Mouse (Mus musculus): ENCODE measurements around the gene Mdm2. TPM values are rescaled to one million over a fixed set of nuclear protein-coding genes. Genes with fewer than 3 reads are reported as not detected.
A peak's percentile ranks its signal among the peaks of the same experiment; 100 is the strongest.

Gene Mdm2
- polyA plus RNA-seq, 1 experiment, result 55.7 TPM

DNA sequence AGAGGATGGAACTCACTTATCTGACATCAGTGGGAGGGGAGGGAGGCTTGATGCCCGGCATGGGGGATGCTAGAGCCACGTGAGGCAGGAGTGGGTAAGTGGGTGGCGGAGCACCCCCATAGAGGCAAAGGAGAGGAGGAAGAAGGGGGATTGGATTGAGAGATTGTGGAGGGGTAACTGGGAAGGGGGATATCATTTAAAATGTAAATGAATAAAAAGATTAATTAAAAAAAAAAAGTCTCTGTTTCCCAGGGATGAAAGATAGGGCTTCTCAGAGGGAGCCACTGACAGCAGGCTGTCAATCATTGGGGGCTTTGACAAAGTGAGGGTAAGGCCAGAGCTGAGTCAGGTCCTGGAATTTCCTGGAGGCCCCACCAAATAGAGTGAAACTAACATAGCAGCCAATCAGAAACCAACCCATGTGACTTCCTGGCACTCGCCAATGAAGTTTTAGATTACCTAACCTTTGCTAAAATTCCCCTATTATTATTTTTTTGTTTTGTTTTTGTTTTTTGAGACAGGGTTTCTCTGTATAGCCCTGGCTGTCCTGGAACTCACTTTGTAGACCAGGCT lies 4.5 kb upstream of the Mdm2 start:
- 70% methylated on average over 4 of the region's 4 CpGs for WGBS
- H3K4me3 ChIP-seq (replicated peaks; ENCODE audit: control insufficient read depth, low read depth, low read length), result no peak overlapping the region
- TF ChIP-seq CTCF (IDR thresholded peaks at IDR 0.05; ENCODE audit: control insufficient read depth, insufficient read depth, low read length) (no peak), POLR2A (IDR thresholded peaks at IDR 0.05; ENCODE audit: borderline replicate concordance, control insufficient read depth, low read depth, low read length) (no peak)
- no peak overlapping the region for H3K27ac ChIP-seq (ENCODE audit: control insufficient read depth, insufficient read depth, low read depth, low read length, poor library complexity)
- peaks cover 2% of the 10 kb centered on the region; the same call in 1 of the 2 replicates for H3K4me1 ChIP-seq (ENCODE audit: control insufficient read depth, insufficient read depth, low read length)

DNA sequence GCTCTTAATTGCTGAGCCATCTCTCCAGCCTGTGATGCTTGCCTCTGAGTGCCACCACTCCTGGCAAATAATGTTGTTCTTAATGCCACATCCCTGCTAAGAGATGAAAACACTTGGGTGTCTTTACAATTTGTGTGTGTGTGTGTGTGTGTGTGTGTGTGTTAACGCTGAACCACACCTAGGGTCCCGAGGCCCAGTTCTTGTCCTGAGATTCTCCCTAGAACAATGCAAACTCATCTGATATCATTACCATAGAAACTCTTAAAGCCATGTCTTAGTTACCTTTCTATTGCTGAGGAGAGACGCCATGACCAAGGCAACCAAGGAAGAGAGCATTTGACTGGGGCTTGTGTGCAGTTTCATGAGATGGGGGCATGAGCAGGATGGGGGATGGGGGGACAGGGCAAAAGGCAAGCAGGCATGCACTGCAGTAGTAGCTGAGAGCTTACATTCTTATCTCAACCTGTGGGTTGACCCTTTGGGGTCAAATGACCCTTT lies 3.5 kb upstream of the Mdm2 start:
- TF ChIP-seq CTCF (IDR thresholded peaks at IDR 0.05; ENCODE audit: control insufficient read depth, insufficient read depth, low read length) (no peak), POLR2A (IDR thresholded peaks at IDR 0.05; ENCODE audit: borderline replicate concordance, control insufficient read depth, low read depth, low read length) (no peak)
- Histone ChIP-seq H3K27ac (ENCODE audit: control insufficient read depth, insufficient read depth, low read depth, low read length, poor library complexity) (no peak overlapping the region), H3K4me1 (ENCODE audit: control insufficient read depth, insufficient read depth, low read length) (peaks cover 2% of the 10 kb centered on the region; the same call in 1 of the 2 replicates), H3K4me3 (replicated peaks; ENCODE audit: control insufficient read depth, low read depth, low read length) (no peak overlapping the region)
- WGBS, result 80% methylated on average over 3 of the region's 3 CpGs

DNA sequence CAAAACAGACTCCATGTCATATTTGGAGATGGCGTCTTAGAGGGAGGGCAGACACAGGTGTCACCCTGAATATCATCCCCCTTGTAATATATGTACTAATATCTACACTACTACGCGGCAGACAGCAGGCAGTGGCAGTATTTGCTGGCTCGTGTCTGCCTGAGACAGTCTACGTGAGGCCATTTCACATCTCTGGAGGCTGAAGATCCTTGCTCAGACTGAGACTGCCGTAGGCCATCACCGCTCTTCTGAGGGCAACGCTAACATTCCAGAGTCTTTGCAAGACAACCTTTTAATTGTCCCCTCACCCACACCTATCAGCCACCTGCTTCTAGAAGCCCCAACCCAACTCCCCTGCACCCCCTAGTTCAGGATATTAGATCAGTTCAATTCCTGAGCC lies 2.9 kb upstream of the Mdm2 start:
- H3K27ac ChIP-seq (ENCODE audit: control insufficient read depth, insufficient read depth, low read depth, low read length, poor library complexity), result no peak overlapping the region
- H3K4me3 ChIP-seq (replicated peaks; ENCODE audit: control insufficient read depth, low read depth, low read length), result no peak overlapping the region
- no peak for TF ChIP-seq POLR2A (IDR thresholded peaks at IDR 0.05; ENCODE audit: borderline replicate concordance, control insufficient read depth, low read depth, low read length)
- TF ChIP-seq CTCF (IDR thresholded peaks at IDR 0.05; ENCODE audit: control insufficient read depth, insufficient read depth, low read length), result no peak
- 93% methylated on average over 8 of the region's 8 CpGs for WGBS
- H3K4me1 ChIP-seq (ENCODE audit: control insufficient read depth, insufficient read depth, low read length), result peaks cover 2% of the 10 kb centered on the region; the same call in 1 of the 2 replicates

DNA sequence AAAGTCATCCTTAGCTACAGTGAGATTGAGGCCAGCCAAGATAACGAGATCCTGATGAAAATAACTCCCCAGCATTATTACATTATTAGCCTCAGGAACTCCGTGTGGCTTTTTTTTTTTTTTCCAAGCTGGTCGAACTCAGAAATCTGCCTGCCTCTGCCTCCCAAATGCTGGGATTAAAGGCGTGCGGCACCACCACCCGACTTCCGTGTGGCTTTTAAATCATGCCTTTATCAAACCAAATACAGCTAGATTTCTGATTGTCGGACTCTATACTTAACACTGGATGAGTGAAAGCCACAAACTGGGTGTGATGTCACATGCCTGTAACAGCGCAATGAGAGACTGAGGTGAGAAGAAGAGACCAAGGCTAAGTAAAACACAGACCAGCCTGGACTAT lies 2.3 kb upstream of the Mdm2 start:
- Histone ChIP-seq H3K27ac (ENCODE audit: control insufficient read depth, insufficient read depth, low read depth, low read length, poor library complexity) (no peak overlapping the region), H3K4me3 (replicated peaks; ENCODE audit: control insufficient read depth, low read depth, low read length) (no peak overlapping the region), H3K4me1 (ENCODE audit: control insufficient read depth, insufficient read depth, low read length) (peaks cover 2% of the 10 kb centered on the region; the same call in 1 of the 2 replicates)
- TF ChIP-seq CTCF (IDR thresholded peaks at IDR 0.05; ENCODE audit: control insufficient read depth, insufficient read depth, low read length) (no peak), POLR2A (IDR thresholded peaks at IDR 0.05; ENCODE audit: borderline replicate concordance, control insufficient read depth, low read depth, low read length) (no peak)
- 87% methylated on average over 9 of the region's 9 CpGs for WGBS

DNA sequence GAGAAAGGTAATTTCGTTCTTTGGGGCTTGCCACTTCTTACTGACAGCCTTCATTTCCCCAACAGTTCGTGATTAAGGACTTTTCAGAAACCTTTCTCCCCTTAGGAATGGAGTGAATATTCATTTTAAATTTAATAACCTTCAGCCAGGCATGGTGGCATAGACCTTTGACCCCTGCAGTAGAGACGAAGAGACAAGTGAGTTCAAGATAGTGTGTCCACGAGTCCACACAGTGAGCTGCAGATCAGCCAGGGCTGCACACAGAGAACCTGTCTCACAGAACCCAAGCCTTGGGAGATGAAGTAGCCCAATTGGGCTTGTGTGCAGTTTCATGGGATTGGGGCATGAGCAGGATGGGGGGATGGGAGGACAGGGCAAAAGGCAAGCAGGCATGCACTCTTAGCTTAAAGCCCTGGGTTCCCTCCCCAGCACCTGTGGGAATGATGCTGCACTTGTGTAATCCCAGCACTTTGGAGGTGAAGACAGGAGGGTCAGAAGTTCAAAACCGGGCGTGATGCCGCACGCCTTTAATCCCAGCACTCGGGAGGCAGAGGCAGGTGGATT lies 1.7 kb upstream of the Mdm2 start:
- H3K27ac ChIP-seq (ENCODE audit: control insufficient read depth, insufficient read depth, low read depth, low read length, poor library complexity), result no peak overlapping the region
- no peak overlapping the region for H3K4me3 ChIP-seq (replicated peaks; ENCODE audit: control insufficient read depth, low read depth, low read length)
- H3K4me1 ChIP-seq (ENCODE audit: control insufficient read depth, insufficient read depth, low read length), result peaks cover 2% of the 10 kb centered on the region; the same call in 1 of the 2 replicates
- WGBS, result 81% methylated on average over 9 of the region's 9 CpGs
- TF ChIP-seq POLR2A (IDR thresholded peaks at IDR 0.05; ENCODE audit: borderline replicate concordance, control insufficient read depth, low read depth, low read length) (no peak), CTCF (IDR thresholded peaks at IDR 0.05; ENCODE audit: control insufficient read depth, insufficient read depth, low read length) (no peak)

DNA sequence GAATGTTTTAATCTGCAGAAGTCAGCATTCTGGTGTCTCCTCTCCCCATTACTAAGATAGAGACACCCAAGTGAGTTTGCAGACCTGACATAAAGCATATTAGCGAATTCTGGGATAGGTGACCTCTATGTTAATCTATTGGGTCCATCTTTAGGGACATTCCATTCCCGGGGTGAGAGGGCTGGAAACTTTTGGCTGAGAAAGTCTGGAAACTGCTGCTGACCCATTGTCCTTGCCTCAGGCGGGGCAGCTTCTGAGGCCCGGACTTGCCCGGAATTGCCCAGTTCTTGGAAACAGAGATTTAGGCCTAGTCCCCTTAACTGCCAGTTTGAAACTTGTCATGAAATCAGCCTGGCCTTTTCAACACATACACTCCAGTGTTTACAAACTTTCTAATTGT lies 850 bp upstream of the Mdm2 start:
- Histone ChIP-seq H3K4me1 (ENCODE audit: control insufficient read depth, insufficient read depth, low read length) (peaks cover 2% of the 10 kb centered on the region; the same call in 1 of the 2 replicates), H3K4me3 (replicated peaks; ENCODE audit: control insufficient read depth, low read depth, low read length) (no peak overlapping the region), H3K27ac (ENCODE audit: control insufficient read depth, insufficient read depth, low read depth, low read length, poor library complexity) (peak overlapping the region; percentile 14; the same call in 1 of the 2 replicates)
- TF ChIP-seq CTCF (IDR thresholded peaks at IDR 0.05; ENCODE audit: control insufficient read depth, insufficient read depth, low read length) (no peak), POLR2A (IDR thresholded peaks at IDR 0.05; ENCODE audit: borderline replicate concordance, control insufficient read depth, low read depth, low read length) (no peak)
- WGBS, result 81% methylated on average over 5 of the region's 5 CpGs

DNA sequence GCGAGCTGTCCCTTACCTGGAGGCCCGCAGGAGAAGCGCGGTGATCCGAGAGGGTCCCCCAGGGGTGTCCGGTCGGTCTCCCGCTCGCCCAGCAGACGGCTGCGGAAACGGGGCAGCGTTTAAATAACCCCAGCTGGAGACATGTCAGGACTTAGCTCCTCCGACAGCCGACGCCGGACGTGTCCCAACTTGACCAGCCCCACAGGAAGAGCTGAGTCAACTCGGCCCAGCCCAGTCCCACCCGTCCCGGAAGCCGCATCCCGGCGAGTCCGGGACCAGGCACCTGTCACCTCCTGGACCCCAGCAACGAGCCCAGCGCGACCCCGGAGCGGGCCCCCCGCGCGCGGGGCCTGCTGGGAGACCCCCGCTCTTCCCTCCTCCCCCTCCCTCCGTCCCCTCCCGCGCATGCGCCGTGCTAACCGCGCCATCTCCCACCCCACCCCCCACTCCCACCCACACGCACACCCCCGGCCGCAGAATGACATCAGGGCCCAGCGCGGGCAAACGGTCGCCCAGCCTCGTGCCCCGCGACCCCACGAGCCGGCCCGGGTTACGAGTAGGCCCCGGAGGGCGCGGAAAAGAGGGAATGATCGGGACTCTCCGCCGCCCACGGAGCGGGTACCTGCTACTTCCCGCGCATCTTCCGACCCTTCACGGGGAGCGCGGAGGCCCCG lies 491 bp downstream of the Mdm2 start:
- peak overlapping the region; percentile 99 for H3K27ac ChIP-seq (ENCODE audit: control insufficient read depth, insufficient read depth, low read depth, low read length, poor library complexity)
- peak overlapping the region; percentile 73 for H3K4me3 ChIP-seq (replicated peaks; ENCODE audit: control insufficient read depth, low read depth, low read length)
- WGBS, result under 1% methylated on average over 60 of the region's 71 CpGs
- H3K4me1 ChIP-seq (ENCODE audit: control insufficient read depth, insufficient read depth, low read length), result peaks cover 2% of the 10 kb centered on the region; the same call in 1 of the 2 replicates
- TF ChIP-seq CTCF (IDR thresholded peaks at IDR 0.05; ENCODE audit: control insufficient read depth, insufficient read depth, low read length), result no peak
- TF ChIP-seq POLR2A (IDR thresholded peaks at IDR 0.05; ENCODE audit: borderline replicate concordance, control insufficient read depth, low read depth, low read length), result peak; percentile 48; the same call in 1 of the 2 replicates

DNA sequence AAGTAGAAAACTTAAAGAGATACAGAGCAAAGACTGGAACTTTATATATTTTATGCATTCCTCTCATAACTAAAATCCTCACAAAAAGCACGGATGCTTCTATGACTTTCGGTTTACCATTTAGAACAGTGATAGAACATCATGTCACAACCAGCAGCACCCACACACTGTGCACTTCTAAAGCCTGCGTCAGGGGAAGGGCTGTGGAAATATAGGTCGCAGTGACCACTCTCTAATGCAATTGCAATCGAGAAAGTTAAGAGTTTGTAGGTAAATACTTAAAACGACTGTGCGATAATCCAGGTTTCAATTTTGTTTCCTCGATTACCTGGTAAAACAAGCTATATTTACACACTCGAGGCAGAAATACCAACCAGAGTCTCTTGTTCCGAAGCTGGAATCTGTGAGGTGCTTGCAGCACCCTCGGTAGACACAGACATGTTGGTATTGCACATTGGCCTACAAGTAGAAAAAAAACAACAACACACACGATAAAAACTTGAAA lies 1.2 kb downstream of the Mdm2 start:
- Histone ChIP-seq H3K4me3 (replicated peaks; ENCODE audit: control insufficient read depth, low read depth, low read length) (peak overlapping the region; percentile 73), H3K4me1 (ENCODE audit: control insufficient read depth, insufficient read depth, low read length) (peaks cover 2% of the 10 kb centered on the region; the same call in 1 of the 2 replicates), H3K27ac (ENCODE audit: control insufficient read depth, insufficient read depth, low read depth, low read length, poor library complexity) (peak overlapping the region; percentile 99; the same call in 1 of the 2 replicates)
- TF ChIP-seq POLR2A (IDR thresholded peaks at IDR 0.05; ENCODE audit: borderline replicate concordance, control insufficient read depth, low read depth, low read length) (no peak), CTCF (IDR thresholded peaks at IDR 0.05; ENCODE audit: control insufficient read depth, insufficient read depth, low read length) (no peak)
- WGBS, result 12% methylated on average over 12 of the region's 12 CpGs
